ENCODE assay signal across 25 mouse cellular contexts in the genomic region with DNA sequence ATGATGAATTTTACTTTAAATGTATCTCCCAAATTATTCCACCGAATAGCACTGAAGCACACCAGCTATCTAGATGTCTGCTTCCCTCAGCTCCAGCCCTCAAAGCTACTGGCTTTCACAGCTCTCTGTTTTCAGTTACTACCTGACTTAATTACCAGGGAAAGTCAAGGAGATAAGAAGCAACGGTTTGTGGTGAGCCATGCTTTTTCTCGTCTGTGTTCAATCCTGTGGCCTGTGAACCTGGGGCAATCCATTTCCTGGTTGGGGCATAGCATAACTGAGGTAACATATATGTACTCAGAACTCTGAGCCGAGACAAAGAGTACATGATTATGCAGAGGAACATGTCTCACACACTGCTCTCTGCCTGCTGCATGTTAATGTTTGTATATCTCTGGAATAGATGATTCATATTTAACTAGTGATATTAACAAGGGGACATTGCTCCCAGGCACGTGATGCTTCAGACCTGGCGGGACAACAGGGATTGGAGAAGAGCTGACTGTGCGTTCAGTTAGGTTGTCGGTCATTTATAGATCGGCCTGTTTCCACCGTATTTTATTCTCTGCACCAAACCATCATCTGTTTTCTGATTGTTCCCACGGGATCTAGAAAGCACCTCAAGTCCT.
DNase-seq lines count a peak whose midpoint lies in the region; ATAC-seq and TF ChIP-seq lines count a peak whose summit lies in the region.
"Had no signal": no experiment of that assay in that cellular context is flagged by ENCODE, and none has a peak within 500 bp of the region (broad histone marks: within the 10 kb centered on the region; RNA-seq: fewer than 3 reads in every experiment).

No protein-coding gene starts in this region.

- no peak for TF ChIP-seq CTCF in liver, embryonic 14.5 days (IDR thresholded peaks at IDR 0.05; ENCODE audit: low read depth)

- WGBS in liver, embryonic 14.5 days (ENCODE audit: insufficient replicate concordance) = 51% methylated on average over 11 of the region's 11 CpGs

- peak; percentile 48; the same call in 1 of the 2 replicates for TF ChIP-seq EP300 in liver, embryonic 14.5 days (IDR thresholded peaks at IDR 0.05; ENCODE audit: low read depth)

- no peak overlapping the region for H3K4me3 ChIP-seq in liver, embryonic 14.5 days (ENCODE audit: insufficient read depth in 1 of 2, low read depth in 2 of 2, low read length in 2 of 2)
- H3K4me3 ChIP-seq: embryonic facial prominence, embryonic 15.5 days; forebrain, embryonic 13.5 days; heart, embryonic 10.5 days; hindbrain, embryonic 13.5 days; limb, embryonic 12.5 days; liver, embryonic 15.5 days; lung, embryonic 15.5 days; midbrain, embryonic 12.5 days; myocyte; neural tube, embryonic 12.5 days had no signal

- no peak overlapping the region for H3K27ac ChIP-seq in liver, embryonic 14.5 days
- H3K27ac ChIP-seq: embryonic facial prominence, embryonic 15.5 days; forebrain, embryonic 13.5 days; heart, embryonic 10.5 days; hindbrain, embryonic 13.5 days; limb, embryonic 12.5 days; liver, embryonic 15.5 days; lung, embryonic 15.5 days; midbrain, embryonic 12.5 days; neural tube, embryonic 12.5 days had no signal

- H3K27me3 ChIP-seq in liver, embryonic 14.5 days (ENCODE audit: control insufficient read depth, insufficient read depth, low read length) = no peaks in the 10 kb centered on the region
- H3K27me3 ChIP-seq: embryonic facial prominence, embryonic 15.5 days; forebrain, embryonic 13.5 days; hindbrain, embryonic 13.5 days; limb, embryonic 12.5 days; liver, embryonic 15.5 days; lung, embryonic 15.5 days; neural tube, embryonic 12.5 days had no signal

- no peak overlapping the region for H3K9ac ChIP-seq in liver, embryonic 14.5 days (replicated peaks)
- H3K9ac ChIP-seq: embryonic facial prominence, embryonic 15.5 days; forebrain, embryonic 13.5 days; hindbrain, embryonic 13.5 days; limb, embryonic 12.5 days; liver, embryonic 15.5 days; lung, embryonic 15.5 days; midbrain, embryonic 12.5 days; neural tube, embryonic 12.5 days had no signal

- H3K36me3 ChIP-seq in liver, embryonic 14.5 days (replicated peaks; ENCODE audit: control insufficient read depth, insufficient read depth, low read depth) = no peaks in the 10 kb centered on the region
- H3K36me3 ChIP-seq: embryonic facial prominence, embryonic 15.5 days; heart, embryonic 10.5 days; hindbrain, embryonic 13.5 days; limb, embryonic 12.5 days; liver, embryonic 15.5 days; lung, embryonic 15.5 days; midbrain, embryonic 12.5 days; neural tube, embryonic 12.5 days had no signal

- H3K4me2 ChIP-seq in liver, embryonic 14.5 days (ENCODE audit: low read depth) = no peak overlapping the region
- H3K4me2 ChIP-seq: embryonic facial prominence, embryonic 15.5 days; forebrain, embryonic 13.5 days; hindbrain, embryonic 13.5 days; limb, embryonic 12.5 days; liver, embryonic 15.5 days; lung, embryonic 15.5 days; midbrain, embryonic 12.5 days; neural tube, embryonic 12.5 days had no signal

- no peaks in the 10 kb centered on the region for H3K9me3 ChIP-seq in liver, embryonic 14.5 days (ENCODE audit: control insufficient read depth, low read length)
- H3K9me3 ChIP-seq: embryonic facial prominence, embryonic 15.5 days; forebrain, embryonic 13.5 days; heart, embryonic 10.5 days; hindbrain, embryonic 13.5 days; limb, embryonic 12.5 days; liver, embryonic 15.5 days; lung, embryonic 15.5 days; midbrain, embryonic 12.5 days; neural tube, embryonic 12.5 days had no signal

- peak; percentile 46 for ATAC-seq in common myeloid progenitor, adult 5-6 weeks (replicated peaks; ENCODE audit: low read depth, poor library complexity, severe bottlenecking)
- ATAC-seq in liver, embryonic 14.5 days (ENCODE audit: insufficient read depth) = no peak
- ATAC-seq: forebrain, embryonic 13.5 days had no signal

- peaks cover 2 to 20% of the 10 kb centered on the region in 2 experiments; a peak in 3 of 4 replicates for H3K4me1 ChIP-seq in liver, embryonic 14.5 days (replicated peaks; ENCODE audit: control insufficient read depth in 2 of 2, insufficient read depth in 2 of 2, low read length in 1 of 2)
- H3K4me1 ChIP-seq: embryonic facial prominence, embryonic 15.5 days; hindbrain, embryonic 13.5 days; lung, embryonic 15.5 days; midbrain, embryonic 12.5 days; neural tube, embryonic 12.5 days had no signal

- peak; percentile 63 for DNase-seq in thymus, postnatal 0 days (ENCODE audit: low spot score)
- DNase-seq in thymus, adult 18-20 months = no peak
- DNase-seq in liver, embryonic 14.5 days (ENCODE audit: low read depth in 3 of 3, low spot score in 3 of 3) = no peak
- DNase-seq in embryo, embryonic 10 days (ENCODE audit: low spot score) = no peak
- DNase-seq in layer of hippocampus, adult 9-10 months (ENCODE audit: low spot score) = no peak
- DNase-seq in right cerebral cortex, postnatal 36 days (ENCODE audit: low spot score in 2 of 2) = no peak
- DNase-seq: adrenal gland, adult 8-10 months; B cell, adult 2 months; cerebellum, adult 8-10 months; cerebellum, postnatal 25 days; gastrocnemius, postnatal 14 days; heart, postnatal 4 days; kidney, adult 11 months; kidney, postnatal 14 days had no signal
